Mouse (Mus musculus) heart, postnatal 4 days (tissue): ENCODE measurements around the gene Snx9. TPM values are rescaled to one million over a fixed set of nuclear protein-coding genes. Genes with fewer than 3 reads are reported as not detected.

Experiments used
- DNase-seq: peaks from one replicate; pipeline ENCODE4 v3.0.0; 2021
- total RNA-seq, 2 experiments: library from RNA; stranded (reverse); gene quantifications; 2 replicates each; pipeline ENCODE4 v1.2.3; 2021

Snx9 gene
- total RNA-seq, 2 experiments from 2014 or later, result 38.0 to 39.0 TPM

- DNase-seq, result no peak
Measured at GRCm38 (mm10) chr17:5969246-5969645, 128.1 kb downstream of the Snx9 start.

GRCm38 (mm10) chr17:5970298-5970821 is 129.2 kb downstream of the Snx9 start:
- DNase-seq, result no peak

GRCm38 (mm10) chr17:5973536-5973935 is 132.4 kb downstream of the Snx9 start:
- no peak for DNase-seq

GRCm38 (mm10) chr17:5975099-5975977 is 134.2 kb downstream of the Snx9 start:
- peak; percentile 65 for DNase-seq

- peak; percentile 39 for DNase-seq
Measured at GRCm38 (mm10) chr17:5976221-5977055, 135.3 kb downstream of the Snx9 start.

GRCm38 (mm10) chr17:5977056-5977920 is 136.2 kb downstream of the Snx9 start:
- peak; percentile 61 for DNase-seq

- peak; percentile 33 for DNase-seq
Measured at GRCm38 (mm10) chr17:5977921-5978504, 136.9 kb downstream of the Snx9 start.

GRCm38 (mm10) chr17:5978505-5979077 is 137.5 kb downstream of the Snx9 start:
- peak; percentile 37 for DNase-seq

- DNase-seq, result peak; percentile 31
Measured at GRCm38 (mm10) chr17:5980860-5981259, 139.7 kb downstream of the Snx9 start.

Other genes starting within 250 kb of the Snx9 start
- 10 to 100 TPM; 26.5 to 28.6 TPM for gene Synj2, start 100.0 kb downstream of the Snx9 start, total RNA-seq
- 1 to 10 TPM; 7.0 to 8.8 TPM for gene Serac1, start 238.4 kb downstream of the Snx9 start, total RNA-seq
- gene Gtf2h5, start 238.5 kb downstream of the Snx9 start, total RNA-seq, result 10 to 100 TPM; 87.1 to 94.5 TPM